Mouse (Mus musculus) ovary, adult 18-20 months (tissue): ENCODE data around the gene Gpr84.
"Not testable (repeated sequence)": the region's sequence is repeated elsewhere in the genome, so short reads cannot be mapped to it uniquely, and the experiment has no call there.

Experiments
- DNase-seq: peaks from one replicate; pipeline ENCODE4 v3.0.0; 2022; ENCODE audit warnings: low spot score, mixed read lengths

Gene Gpr84

GRCm38 (mm10) chr15:103285778-103286417, 24.5 kb downstream of the Gpr84 start:
- no peak for DNase-seq

- DNase-seq = no peak
Measured at GRCm38 (mm10) chr15:103284647-103285046, 25.8 kb downstream of the Gpr84 start.

DNA sequence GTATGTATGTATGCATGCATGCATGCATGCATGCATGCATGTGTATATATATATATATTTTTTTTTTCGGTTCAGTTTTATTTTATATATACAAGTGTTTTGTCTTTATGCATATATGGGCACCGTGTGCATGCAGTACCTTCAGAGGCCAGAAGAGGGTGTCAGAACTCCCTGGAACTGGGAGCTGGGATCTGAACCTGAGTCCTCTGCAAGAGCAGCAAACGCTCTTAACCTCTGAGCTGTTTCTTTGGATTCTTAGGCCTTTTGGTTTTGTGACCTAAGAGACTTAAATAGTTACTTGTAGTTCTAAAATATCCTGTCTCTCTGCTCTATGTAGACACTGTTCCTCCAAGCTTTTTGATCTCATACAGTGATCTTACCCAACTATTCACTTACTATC, 26.3 kb downstream of the Gpr84 start:
- DNase-seq = no peak

DNA sequence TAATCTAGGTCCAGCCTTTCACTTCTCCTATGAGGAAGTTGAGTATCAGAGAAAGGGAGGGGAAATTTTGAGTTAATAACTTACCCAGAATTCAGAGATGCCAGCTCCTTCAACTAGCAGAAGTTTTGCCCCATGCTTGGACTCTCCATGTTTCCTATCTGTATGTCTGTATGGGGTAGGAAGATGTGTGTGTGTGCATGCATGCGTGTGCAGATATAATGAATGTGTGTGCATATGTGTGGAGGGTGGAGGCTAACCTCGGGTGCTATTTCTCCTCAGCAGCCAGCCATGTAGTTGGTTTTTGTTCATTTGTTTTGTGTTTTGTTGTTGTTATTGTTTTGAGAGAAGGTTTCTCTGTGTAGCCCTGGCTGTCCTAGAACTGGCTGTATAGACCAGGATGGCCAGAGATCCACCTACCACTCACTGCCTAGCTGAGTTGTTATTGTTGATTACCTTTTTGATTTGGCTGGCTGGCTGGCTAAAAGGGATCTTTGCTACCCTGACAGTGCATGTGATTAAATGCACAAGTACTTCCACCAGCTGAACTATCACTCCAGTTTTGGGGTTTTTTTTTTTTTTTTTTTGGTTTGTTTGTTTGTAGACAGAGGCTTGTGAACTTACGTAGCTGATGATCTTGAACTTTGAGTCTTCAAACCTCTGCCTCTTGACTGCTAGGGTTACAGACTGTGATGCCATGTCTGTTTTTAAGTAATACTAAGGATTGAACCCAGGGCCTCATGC, 28.8 kb downstream of the Gpr84 start:
- no peak for DNase-seq

DNA sequence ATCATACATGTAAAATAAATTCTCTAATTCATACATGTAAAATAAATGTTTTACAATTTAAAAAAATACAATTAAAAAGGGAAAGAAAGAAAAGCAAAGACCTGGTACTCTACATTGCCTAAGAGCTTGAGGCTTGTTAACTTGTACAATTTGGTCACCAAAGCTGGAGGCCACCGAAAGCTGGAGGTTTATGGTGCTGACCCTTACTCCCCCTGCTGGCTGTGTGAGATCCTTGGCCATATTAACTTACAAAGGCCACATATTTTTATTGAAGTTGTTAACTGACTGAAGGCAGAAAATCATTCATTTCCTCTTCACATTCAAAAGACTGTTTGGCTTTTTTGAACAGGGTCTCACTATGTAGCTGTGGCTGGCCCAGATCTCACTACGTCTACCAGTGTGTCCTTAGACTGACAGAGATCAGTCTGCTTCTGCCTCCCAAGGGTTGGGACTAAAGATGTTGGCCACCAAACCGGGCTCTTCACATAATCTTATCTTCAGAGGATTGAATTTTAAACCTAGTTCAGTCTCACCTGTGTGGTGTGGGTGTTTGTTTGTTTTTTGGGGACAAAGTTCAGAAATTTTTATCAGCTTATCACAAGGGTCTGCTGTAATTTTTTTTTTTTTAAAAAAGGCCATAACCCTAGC, 29.5 kb downstream of the Gpr84 start:
- no peak for DNase-seq

DNA sequence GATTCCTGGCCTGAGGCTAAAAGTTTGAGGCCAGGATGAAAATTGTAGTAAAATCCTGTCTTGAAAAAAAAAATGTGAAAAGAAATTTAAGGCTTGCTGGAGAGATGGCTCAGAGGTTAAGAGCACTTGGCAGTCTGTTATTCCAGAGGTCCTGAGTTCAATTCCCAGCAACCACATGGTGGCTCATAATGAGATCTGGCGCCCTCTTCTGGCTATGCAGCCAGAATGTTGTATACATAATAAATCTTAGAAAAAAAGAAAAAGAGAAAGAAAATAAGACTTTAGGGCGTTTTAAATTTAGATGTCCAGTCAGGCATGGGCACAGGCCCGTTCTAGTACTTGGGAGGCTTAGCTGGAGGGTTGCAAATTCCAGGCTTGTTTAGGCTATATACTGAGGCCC, 30.7 kb downstream of the Gpr84 start:
- no peak for DNase-seq

DNA sequence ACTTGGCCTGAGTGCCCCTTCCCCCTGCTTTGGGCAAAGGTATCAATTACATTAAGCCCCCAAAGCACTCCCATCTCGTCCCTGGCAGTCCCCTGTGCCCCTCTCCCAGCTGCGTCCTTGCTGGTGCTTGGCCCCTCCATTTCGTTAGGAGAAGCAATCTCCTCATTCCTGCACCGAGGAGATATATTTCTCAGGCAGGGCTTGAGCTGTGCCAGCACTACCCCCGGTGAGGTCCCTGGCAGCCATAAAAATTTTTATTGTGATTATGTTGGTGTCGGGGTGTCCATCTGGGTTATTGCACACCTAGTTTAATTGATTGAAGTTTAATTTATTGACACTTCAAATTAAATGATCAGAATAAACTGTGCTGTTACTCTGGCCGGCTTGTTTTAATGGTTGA, 32.5 kb downstream of the Gpr84 start:
- DNase-seq = no peak

DNA sequence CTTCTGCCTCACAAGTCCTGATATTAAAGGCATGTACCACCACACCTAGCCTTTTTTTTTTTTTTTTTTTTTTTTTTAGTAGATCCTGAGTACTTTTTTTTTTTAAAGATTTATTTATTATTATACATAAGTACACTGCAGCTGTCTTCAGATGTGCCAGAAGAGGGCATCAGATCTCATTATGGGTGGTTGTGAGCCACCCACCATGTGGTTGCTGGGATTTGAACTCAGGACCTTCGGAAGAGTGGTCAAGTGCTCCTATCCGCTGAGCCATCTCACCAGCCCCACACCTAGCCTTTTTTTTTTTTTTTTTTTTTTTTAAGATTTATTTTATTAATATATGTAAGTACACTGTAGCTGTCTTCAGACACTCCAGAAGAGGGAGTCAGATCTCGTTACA, 34.5 kb downstream of the Gpr84 start:
- not testable (repeated sequence) for DNase-seq

- DNase-seq = peak; percentile 97
Measured at GRCm38 (mm10) chr15:103272419-103273279, 37.8 kb downstream of the Gpr84 start, which contains the start of gene Copz1. Gene Copz1 (plus strand): TSS chr15:103272714.

DNA sequence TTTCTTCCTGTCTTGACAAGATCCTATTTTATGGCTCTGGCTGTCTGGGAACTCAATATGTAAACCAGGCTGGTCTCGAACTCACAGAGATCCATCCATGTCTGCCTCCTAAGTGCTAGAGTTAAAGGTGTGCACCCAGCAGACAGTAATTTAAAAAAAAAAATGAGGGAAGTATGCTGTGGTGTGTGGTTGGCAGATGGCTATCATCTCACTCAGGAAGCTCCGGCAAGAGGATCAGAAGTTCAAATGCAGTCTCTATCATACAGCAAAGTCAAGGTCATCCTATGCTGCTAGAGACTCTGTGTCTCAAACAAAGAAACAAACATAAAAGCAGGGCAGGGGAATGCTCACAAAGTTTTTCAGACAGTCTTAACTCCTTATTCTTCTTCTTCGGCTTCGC, 41.5 kb downstream of the Gpr84 start:
- no peak for DNase-seq

DNA sequence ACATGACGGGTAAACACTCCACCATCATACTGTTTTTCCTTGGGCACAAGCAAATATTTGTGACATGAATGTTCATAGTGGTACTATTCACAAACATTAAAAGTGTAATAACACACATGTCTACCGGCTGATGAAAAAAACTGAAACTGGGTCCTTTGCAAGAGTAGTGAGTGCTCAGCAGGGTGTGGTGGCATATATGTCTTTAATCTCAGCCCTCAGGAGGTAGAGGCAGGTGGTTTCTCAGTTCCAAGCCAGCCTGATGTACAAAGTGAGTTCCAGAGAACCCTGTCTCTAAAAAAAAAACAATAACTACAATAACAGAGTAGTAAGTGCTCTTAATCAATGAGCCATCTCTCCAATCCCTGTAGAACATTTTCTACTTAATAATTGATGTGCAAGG, 45.6 kb downstream of the Gpr84 start:
- DNase-seq = no peak

DNA sequence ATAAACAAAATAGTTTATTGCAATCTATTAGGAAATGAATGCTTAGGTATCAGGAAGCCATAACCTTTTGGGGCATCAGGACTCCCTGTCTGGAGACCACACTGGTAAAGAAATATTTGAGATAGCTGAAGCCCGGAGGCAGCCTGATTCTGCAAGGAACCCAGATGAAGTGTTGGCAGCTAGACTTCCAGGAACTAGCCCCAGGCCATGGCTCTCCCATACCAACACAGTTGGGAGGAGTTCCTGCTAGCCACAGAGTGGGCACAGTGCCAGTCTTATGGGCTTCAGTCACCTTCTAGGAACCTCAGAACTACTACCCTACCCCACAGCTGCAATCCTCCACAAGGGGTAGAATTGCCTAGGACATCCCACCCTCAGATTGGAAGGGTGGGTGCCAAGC, 50.4 kb downstream of the Gpr84 start:
- no peak for DNase-seq

- no peak for DNase-seq
Measured at GRCm38 (mm10) chr15:103259162-103259561, 51.2 kb downstream of the Gpr84 start.
